Mouse (Mus musculus): ENCODE measurements at regions not wholly inside any gene's neighbourhood (a gene's known extent, or its start where the extent isn't known, plus 50 kb on each side); places are given as distances from the start of the nearest gene placed in this dataset.

DNA sequence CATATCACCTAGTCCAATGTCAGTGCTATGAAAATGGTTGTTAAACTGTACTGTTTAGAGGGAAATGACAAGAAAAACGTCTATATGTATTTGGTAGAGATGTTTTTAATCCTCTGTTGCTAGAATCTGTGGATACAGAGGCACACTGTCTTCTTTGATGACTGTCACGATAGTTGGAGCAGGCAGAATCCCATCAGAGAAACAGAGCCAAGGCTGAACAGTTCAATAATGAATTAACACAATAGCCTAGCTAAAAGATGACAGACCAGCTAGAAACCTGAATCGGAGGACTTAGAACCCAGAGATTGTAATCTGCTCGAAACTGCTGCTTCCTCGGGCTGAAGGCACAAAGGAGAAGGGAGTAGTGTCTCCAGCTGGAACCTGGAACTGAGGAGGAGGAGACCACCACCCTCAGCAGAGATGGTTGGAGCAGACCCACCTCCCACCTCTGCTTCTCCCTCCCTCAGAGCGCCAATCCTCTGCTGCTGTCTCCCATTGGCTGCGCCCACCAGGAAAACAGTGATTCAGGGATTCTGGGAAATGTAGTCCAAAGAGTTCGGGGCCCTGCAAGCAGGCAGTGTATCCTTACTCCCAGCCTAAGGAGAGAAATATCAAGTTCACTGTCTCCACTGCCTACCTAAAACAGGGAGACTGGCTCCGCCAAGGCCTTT, 98.2 kb upstream of the Mgme1 start:
- TF ChIP-seq ZC3H11A (IDR thresholded peaks at IDR 0.05; ENCODE audit: borderline replicate concordance, low read depth, low read length) (no peak), CHD2 (IDR thresholded peaks at IDR 0.05; ENCODE audit: low read depth, low read length) (no peak), MAFK (IDR thresholded peaks at IDR 0.05; ENCODE audit: insufficient read depth, low read depth, low read length) (no peak), ZNF384 (IDR thresholded peaks at IDR 0.05; ENCODE audit: low read depth, low read length) (no peak), HCFC1 (IDR thresholded peaks at IDR 0.05; ENCODE audit: borderline replicate concordance, insufficient read depth, low read length) (peak; percentile 86)

Measured in ES-E14 (cell line).